Mouse (Mus musculus) brown adipose tissue, adult 24 weeks (tissue): ENCODE data around the gene Aknad1. TPM values are rescaled to one million over a fixed set of nuclear protein-coding genes. Genes with fewer than 3 reads are reported as not detected.

Experiments
- H3K27ac ChIP-seq: fragments of 200-500 bp; replicated peaks from 2 replicates; pipeline ENCODE4 v1.5.1; 2012; ENCODE audit warnings: low read depth, mild to moderate bottlenecking, low read length
- H3K4me1 ChIP-seq: fragments of 200-500 bp; 2 replicates; pipeline ENCODE4 v1.6.1; 2012; ENCODE audit warnings: low read length, mixed read lengths; ENCODE audit not compliant: control insufficient read depth, insufficient read depth, insufficient read length
- H3K4me3 ChIP-seq: fragments of 200-500 bp; 2 replicates; pipeline ENCODE4 v1.5.1; 2012; ENCODE audit warnings: low read depth, mild to moderate bottlenecking, low read length, moderate library complexity; ENCODE audit not compliant: insufficient read depth
- polyA plus RNA-seq: library from polyadenylated mRNA; stranded (reverse); fragments of >200 nt; gene quantifications from 2 replicates; pipeline ENCODE4 v1.2.4, GENCODE M21; 2012; ENCODE audit not compliant: missing spikeins, insufficient read depth, insufficient read length

Gene Aknad1
- polyA plus RNA-seq, 1 experiment, result not detected

DNA sequence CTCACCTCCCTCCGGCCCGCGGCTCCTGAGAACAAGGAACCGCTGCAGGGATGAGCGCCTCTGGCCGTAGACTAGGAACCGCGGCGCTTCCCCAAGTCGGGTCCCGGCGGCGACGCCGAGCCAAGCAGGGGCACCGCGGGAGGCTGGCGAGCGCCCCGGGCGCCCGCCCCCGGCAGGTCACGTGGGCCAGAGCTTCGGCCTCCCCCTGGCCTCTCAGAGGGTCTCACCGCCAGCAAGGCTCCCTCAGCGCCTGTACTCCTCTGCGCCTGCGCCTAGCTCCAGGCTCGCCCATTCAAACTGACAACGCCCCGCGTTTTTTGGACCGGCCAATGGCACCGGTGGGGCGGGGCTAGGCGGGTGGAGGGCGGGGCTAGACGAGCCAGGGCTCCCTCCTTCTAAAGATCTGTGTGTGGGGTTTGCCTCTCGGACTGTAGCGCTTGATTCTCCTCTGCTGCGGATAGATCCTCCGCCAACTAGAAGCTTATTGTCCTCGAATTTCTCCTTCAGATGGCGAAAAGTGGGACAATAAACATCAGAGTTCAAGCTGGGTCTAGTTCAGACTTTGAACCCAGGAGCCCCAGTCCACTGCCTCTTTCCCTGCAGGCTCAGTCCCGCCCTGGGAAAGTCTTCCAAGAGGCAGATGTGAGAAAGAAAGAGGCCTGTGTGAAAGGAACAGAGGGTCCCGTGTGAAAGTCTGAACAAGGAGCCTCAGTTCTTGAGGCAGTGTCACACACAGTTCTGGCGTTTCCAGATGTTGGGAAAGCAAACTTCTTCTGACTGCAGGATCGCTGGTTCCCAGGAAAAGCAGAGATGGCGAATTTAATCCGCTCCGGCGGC is 17.2 kb upstream of the Aknad1 start, which contains the start of gene Gpsm2:
TSS of gene Gpsm2 (minus strand) at position 274 of the 837 bp plus-strand sequence.
- Histone ChIP-seq H3K4me1 (no peaks in the 10 kb centered on the region), H3K27ac (no peak within 1 kb of the TSS), H3K4me3 (peak within 1 kb of the TSS; percentile 96)

DNA sequence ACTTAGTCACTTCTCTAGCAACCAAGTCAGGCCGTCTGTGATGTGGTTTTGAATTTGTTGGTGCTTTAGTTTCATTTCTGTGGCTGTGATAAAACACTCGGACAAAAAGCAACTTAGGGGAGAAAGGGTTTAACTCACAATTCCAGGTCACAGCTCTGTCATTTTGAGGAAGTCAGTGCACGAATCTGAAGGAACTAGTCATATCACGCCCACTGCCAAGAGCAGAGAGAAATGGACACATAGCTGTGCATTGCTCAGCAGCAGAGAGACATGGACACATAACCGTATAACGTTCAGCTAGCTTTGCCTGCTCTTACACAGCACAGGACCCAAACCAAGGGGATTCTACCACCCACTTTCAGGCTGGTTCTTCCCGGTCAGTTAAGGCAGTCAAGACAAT is 13.0 kb upstream of the Aknad1 start:
- H3K4me1 ChIP-seq, result no peaks in the 10 kb centered on the region
- no peak overlapping the region for H3K27ac ChIP-seq
- no peak overlapping the region for H3K4me3 ChIP-seq

DNA sequence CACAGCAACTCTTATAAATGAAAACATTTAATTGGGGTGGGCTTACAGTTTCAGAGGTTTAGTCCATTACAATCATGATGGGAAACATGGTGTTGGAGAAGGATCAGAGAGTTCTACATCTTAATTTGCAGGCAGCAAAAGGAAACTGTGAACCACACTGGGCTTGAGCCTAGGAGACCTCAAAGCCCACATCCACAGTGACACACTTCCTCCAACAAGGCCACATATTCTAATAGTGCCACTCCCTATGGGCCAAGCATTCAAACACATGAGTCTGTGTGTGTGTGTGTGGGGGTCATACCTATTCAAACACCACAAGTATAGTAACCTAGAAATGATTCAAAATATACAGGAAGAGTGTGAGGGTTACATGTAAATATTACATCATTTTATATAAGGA is 12.1 kb upstream of the Aknad1 start:
- no peak overlapping the region for H3K4me3 ChIP-seq
- H3K4me1 ChIP-seq, result no peaks in the 10 kb centered on the region
- no peak overlapping the region for H3K27ac ChIP-seq

DNA sequence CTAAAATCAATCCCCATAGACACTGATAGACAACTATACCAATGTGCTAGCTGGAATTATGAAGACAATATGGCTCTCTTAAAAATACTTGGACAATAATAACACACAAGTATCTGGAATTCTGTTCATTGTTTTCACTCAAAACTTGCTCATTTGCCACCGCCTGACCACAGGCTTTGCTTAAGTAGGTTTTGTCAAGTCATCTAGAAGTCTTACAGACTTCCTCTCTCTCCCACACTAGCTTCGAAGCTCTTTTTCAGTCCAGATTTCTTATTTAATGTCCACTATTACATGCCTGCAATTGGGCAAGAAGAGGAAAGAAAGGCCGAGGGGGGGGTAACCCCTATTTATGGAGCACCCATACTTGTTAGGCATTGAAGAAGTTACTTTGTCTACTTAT is 11.7 kb upstream of the Aknad1 start:
- Histone ChIP-seq H3K4me1 (no peaks in the 10 kb centered on the region), H3K27ac (no peak overlapping the region), H3K4me3 (no peak overlapping the region)

DNA sequence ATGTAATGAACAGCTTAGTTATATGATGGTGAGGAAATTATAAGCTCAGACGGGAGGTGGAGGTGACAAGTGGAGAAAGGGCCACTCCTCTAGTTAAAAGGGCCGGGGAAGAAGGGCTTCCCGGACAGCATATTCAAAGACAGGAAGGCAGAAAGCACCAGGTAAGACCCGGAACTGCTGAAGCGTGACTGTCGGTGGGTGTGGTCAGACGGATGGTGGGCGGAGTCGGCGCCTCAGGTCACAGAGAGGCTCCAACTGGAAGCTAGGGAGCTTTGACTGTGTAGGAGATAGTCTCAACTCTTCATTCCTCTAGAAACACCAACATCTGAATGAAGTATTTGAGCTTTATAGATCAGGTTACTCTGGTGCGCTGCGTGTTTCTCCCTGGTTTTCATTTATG is 9.1 kb upstream of the Aknad1 start:
- no peaks in the 10 kb centered on the region for H3K4me1 ChIP-seq
- H3K4me3 ChIP-seq, result no peak overlapping the region
- no peak overlapping the region for H3K27ac ChIP-seq

DNA sequence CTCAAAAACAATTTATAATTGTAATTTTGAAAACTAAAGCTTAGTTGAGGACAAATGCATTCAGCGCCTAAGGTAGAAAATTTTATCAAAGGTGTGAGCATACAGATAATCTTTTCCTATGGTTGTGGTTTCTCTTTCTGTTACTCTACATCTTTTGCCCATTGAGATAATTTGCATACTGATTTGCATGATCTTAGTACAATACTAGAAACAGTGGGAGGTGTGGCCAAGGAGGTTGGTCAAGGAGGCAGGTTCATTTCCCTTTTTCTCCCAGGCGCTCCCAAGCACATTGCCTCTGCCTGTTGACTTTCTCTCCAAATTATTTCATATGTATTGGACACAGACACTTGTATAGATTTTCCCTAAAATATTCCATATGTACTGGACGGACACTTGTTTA is 1.7 kb upstream of the Aknad1 start:
- Histone ChIP-seq H3K4me1 (no peaks in the 10 kb centered on the region), H3K4me3 (no peak overlapping the region), H3K27ac (no peak overlapping the region)

DNA sequence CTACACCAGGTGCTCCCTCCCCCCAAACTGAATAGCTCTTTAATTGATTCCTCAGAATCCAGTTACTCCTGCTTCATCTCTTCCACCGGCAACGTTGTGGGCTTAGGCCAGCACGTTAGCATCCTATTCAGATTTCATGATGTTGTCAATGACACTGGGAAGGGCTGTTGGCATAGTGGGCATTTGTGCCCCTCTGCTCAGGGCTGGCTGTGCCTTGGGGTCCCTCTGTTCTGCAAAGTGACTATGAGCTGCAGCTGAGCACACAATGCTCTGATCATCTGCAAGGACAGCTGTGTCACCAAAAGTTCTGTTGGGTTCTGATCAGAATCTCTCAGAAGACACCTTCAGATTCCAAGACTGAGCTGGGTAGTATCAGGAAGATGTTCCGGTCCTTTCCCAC is 4.6 kb downstream of the Aknad1 start:
- Histone ChIP-seq H3K27ac (no peak overlapping the region), H3K4me3 (no peak overlapping the region), H3K4me1 (no peaks in the 10 kb centered on the region)

DNA sequence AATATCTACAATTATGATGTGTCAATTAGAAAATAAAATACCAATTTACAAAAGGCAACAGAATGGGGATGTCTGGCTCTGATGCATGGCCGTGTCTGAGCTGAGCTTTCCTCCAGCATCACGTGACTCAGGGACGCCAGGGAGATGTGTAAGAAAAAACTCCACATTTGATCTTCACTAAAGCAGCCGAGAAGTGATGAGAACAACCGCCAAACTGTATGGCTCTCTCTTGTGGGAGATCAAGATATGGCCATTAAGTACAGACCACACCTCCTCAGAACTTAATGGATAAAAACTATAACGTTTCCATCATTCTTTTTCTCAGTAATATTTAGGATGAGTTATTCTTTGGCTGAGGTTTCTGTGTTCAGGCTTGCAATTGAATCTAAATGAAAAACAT is 11.6 kb downstream of the Aknad1 start:
- Histone ChIP-seq H3K27ac (no peak overlapping the region), H3K4me1 (peaks cover 4% of the 10 kb centered on the region; the same call in 1 of the 2 replicates), H3K4me3 (no peak overlapping the region)

DNA sequence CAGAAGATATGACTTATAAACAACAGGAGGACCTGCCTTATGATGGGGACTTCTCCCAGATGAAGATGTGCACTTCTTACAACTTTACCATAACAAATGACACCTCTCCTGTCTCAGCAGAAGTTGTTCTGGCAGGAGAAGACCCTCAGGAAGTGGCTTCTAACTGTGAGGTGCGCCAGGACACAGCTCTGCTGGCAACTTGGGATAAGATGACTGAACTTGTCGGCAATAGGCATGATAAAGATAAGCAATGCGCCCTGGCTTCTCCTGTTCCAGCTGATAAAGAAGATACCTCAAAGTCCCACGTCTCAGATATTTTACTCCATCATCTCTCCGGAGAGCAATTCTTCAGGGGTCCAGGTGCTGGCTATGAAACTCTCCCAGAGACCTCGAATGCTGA is 12.2 kb downstream of the Aknad1 start:
- Histone ChIP-seq H3K4me1 (peaks cover 4% of the 10 kb centered on the region; the same call in 1 of the 2 replicates), H3K4me3 (no peak overlapping the region), H3K27ac (no peak overlapping the region)

DNA sequence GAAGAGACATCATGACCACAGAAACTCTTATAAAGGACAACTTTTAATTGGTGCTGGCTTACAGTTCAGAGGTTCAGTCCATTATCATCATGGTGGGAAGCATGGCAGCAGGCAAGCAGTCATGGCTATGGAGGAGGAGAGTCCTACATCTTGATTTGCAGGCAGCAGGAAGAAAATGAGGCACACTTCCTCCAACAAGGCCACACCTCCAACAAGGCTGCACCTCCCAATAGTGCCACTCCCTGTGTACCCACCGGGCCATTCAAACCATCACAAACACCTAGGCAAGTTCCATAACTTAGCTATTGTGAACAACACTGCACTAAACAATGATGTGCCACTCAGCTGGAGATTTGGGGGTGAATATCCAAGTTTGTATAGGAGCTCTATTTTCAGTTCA is 15.1 kb downstream of the Aknad1 start:
- Histone ChIP-seq H3K4me1 (peaks cover 4% of the 10 kb centered on the region; the same call in 1 of the 2 replicates), H3K27ac (no peak overlapping the region), H3K4me3 (no peak overlapping the region)

DNA sequence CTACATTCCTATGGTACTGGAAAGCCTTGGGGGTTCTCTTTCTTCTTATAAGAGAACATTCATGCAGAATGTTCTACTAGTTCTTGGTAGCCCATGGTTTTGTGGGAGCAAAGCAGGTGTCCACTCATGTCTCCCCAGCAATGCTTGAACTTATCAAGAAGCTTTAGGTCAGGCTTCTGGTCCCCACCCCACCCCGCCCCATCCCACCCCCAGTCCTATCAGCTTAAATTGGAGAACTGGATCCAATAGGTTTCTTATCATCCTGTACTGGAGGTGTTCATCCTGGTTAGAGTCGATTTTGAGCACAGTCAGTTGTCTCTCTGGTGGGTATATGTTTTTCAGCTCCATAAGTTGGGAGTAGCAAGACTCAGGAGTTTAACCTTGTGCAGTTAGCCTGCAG is 16.1 kb downstream of the Aknad1 start:
- Histone ChIP-seq H3K4me1 (peaks cover 4% of the 10 kb centered on the region; the same call in 1 of the 2 replicates), H3K27ac (no peak overlapping the region), H3K4me3 (no peak overlapping the region)

DNA sequence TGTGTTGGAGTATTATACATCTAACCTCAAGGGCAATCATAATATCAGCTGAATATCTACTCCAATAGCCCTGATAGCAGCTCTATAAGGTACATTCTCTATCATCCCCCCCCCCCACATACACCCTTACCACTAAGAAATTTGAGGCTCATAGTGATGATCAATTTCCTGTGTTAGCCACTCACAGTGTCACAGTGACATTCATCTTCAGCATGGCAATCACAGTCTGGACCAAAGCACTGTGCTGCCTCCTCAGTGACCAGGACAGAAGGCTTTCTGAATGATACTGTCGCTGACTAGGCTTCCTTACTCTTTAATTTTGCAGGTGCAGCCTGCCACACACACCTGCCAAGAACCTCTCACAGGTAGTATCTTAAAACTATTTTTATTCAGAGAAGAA is 16.7 kb downstream of the Aknad1 start:
- Histone ChIP-seq H3K4me1 (peaks cover 4% of the 10 kb centered on the region; the same call in 1 of the 2 replicates), H3K4me3 (no peak overlapping the region), H3K27ac (no peak overlapping the region)

DNA sequence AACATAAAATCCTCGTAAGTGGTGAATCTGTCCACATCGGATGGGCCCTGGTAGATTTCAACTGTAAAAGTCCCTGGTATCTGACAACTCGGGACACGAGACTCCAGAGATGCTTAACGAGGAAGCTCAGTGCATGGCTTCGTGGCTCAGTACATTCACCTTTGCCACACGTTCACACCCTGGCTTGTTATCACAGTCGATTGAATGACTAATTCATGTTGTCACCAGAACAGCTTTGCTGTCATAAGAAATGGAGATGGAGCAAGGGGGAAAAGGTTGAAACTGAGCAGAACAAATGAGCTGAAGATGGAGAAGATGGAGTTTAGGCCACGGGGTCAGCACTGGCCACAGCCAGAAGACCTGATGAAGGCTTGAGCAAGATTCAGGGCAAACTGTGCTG is 18.1 kb downstream of the Aknad1 start:
- Histone ChIP-seq H3K4me1 (no peaks in the 10 kb centered on the region), H3K27ac (no peak overlapping the region), H3K4me3 (no peak overlapping the region)

DNA sequence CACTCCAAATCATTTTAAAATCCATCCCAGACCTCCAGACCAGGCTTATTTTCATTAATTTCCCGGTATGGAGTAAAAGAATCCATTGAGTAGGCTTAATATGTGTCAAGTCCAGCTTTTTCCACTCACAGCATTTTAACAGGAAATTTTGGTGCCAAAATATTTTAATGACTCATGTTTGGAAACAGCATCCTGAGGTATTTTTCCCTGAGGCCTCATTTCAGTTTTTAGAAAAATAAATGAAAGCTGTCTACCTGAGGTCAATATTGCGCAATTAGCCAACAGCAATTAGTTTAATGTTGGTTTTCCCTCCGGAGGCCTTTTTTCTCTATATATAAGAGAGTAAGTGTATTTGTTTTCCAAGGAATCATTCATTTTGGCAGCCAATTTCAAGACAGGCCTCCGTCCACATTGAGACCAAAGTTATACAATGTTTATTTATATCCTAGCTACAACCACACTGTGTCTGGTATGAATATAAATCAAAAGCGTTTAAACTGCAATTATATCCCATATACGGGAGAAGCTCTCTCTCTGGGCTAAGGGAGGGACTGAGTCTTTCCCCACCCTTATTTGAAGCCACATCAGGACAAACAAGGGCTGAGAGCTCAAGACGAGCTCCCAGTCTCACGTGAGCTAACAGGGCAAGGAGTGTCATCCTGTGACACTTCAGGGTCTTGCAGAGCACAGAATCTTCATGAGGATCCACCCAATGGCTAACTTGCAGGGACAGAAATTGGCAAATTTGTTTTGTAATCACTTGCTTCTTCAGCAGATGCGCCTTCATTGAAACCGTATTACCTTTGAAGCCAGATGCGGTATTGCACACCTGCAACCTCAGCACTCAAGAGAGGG is 20.3 kb downstream of the Aknad1 start:
- Histone ChIP-seq H3K4me1 (no peaks in the 10 kb centered on the region), H3K4me3 (no peak overlapping the region), H3K27ac (no peak overlapping the region)

DNA sequence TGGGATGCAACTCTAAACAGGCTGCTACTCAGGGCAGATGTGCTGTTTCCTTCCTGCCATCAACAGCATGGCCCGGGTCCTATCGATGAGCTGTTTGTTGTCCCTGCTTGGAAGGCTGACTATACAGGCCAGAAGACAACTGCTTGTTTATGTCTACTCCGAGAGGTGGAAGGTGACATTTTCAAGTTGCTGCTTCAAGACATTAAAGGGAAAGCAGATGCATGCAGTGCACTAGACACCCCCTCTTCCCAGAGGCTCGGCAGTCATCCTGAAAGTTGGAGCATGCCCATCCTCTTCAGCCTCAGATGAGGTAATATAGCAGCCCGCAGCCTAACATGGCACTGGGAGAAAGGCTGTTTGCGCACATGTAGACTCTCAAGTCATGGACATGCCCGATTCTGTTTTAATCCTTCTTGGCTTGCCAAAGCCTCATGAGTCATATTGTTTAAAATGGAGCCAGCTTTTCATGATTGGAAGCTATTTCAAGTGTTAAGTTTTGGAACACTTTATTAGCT is 23.2 kb downstream of the Aknad1 start:
- Histone ChIP-seq H3K4me3 (no peak overlapping the region), H3K27ac (no peak overlapping the region), H3K4me1 (no peaks in the 10 kb centered on the region)
